Mouse (Mus musculus): Measurements from ENCODE around the gene Rab8b. TPM values are rescaled to one million over a fixed set of nuclear protein-coding genes. Genes with fewer than 3 reads are reported as not detected.
"Not testable (repeated sequence)": the region's sequence is repeated elsewhere in the genome, so short reads cannot be mapped to it uniquely, and the experiment has no call there.

Rab8b gene
- polyA plus RNA-seq, 1 experiment from 2014 or later = 38.2 TPM

GRCm38 (mm10) chr9:66805951-66806350 lies 113.5 kb downstream of the Rab8b start:
- Histone ChIP-seq H3K4me2 (replicated peaks) (peak overlapping the region; percentile 58), H3K27me3 (ENCODE audit: control insufficient read depth, insufficient read depth, low read length) (peaks cover 15% of the 10 kb centered on the region), H3K9ac (peak overlapping the region; percentile 50), H3K4me3 (replicated peaks; ENCODE audit: low read length) (peak overlapping the region; percentile 29)
- WGBS = 1% methylated on average over 29 of the region's 37 CpGs
- peak; percentile 29 for DNase-seq (ENCODE audit: low spot score)
- H3K9me3 ChIP-seq (ENCODE audit: control insufficient read depth, low read length); H3K27ac ChIP-seq; H3K4me1 ChIP-seq (replicated peaks; ENCODE audit: control insufficient read depth, insufficient read depth, low read length); ATAC-seq (ENCODE audit: low FRiP score); H3K36me3 ChIP-seq (replicated peaks; ENCODE audit: control insufficient read depth, insufficient read depth): not testable (repeated sequence)

GRCm38 (mm10) chr9:66801947-66802346 lies 117.5 kb downstream of the Rab8b start:
- no peaks in the 10 kb centered on the region for H3K9me3 ChIP-seq (ENCODE audit: control insufficient read depth, low read length)
- H3K27ac ChIP-seq = no peak overlapping the region
- ATAC-seq (ENCODE audit: low FRiP score) = no peak
- H3K9ac ChIP-seq = no peak overlapping the region
- no peaks in the 10 kb centered on the region for H3K4me1 ChIP-seq (replicated peaks; ENCODE audit: control insufficient read depth, insufficient read depth, low read length)
- H3K27me3 ChIP-seq (ENCODE audit: control insufficient read depth, insufficient read depth, low read length) = peaks cover 8% of the 10 kb centered on the region
- H3K36me3 ChIP-seq (replicated peaks; ENCODE audit: control insufficient read depth, insufficient read depth) = no peaks in the 10 kb centered on the region
- H3K4me3 ChIP-seq (replicated peaks; ENCODE audit: low read length) = no peak overlapping the region
- DNase-seq (ENCODE audit: low spot score) = no peak
- 53% methylated on average over 12 of the region's 12 CpGs for WGBS
- H3K4me2 ChIP-seq (replicated peaks) = no peak overlapping the region

- Histone ChIP-seq H3K9ac (peak within 1 kb of the TSS; percentile 91), H3K4me3 (replicated peaks; ENCODE audit: low read length) (peak within 1 kb of the TSS; percentile 81), H3K9me3 (ENCODE audit: control insufficient read depth, low read length) (no peaks in the 10 kb centered on the region), H3K36me3 (replicated peaks; ENCODE audit: control insufficient read depth, insufficient read depth) (no peaks in the 10 kb centered on the region), H3K4me2 (replicated peaks) (peak within 1 kb of the TSS; percentile 85), H3K4me1 (replicated peaks; ENCODE audit: control insufficient read depth, insufficient read depth, low read length) (peaks cover 13% of the 10 kb centered on the region; the same call in 1 of the 2 replicates), H3K27me3 (ENCODE audit: control insufficient read depth, insufficient read depth, low read length) (no peaks in the 10 kb centered on the region), H3K27ac (peak within 1 kb of the TSS; percentile 92; the same call in 1 of the 2 replicates)
- ATAC-seq (ENCODE audit: low FRiP score) (no peak), DNase-seq (ENCODE audit: low spot score) (no peak)
- WGBS = 77% methylated on average over 5 of the region's 5 CpGs
Measured at GRCm38 (mm10) chr9:66796739-66797138, 122.7 kb downstream of the Rab8b start, which contains the start of gene Gm10647. Gene Gm10647 (plus strand): TSS chr9:66797039.

- peaks cover 13% of the 10 kb centered on the region; the same call in 1 of the 2 replicates for H3K4me1 ChIP-seq (replicated peaks; ENCODE audit: control insufficient read depth, insufficient read depth, low read length)
- H3K27ac ChIP-seq = peak within 1 kb of the TSS; percentile 92
- H3K9ac ChIP-seq = peak within 1 kb of the TSS; percentile 91
- H3K4me2 ChIP-seq (replicated peaks) = peak within 1 kb of the TSS; percentile 85
- no peaks in the 10 kb centered on the region for H3K27me3 ChIP-seq (ENCODE audit: control insufficient read depth, insufficient read depth, low read length)
- WGBS = under 1% methylated on average over 42 of the region's 42 CpGs
- peak; percentile 91 for DNase-seq (ENCODE audit: low spot score)
- H3K4me3 ChIP-seq (replicated peaks; ENCODE audit: low read length) = peak within 1 kb of the TSS; percentile 81
- ATAC-seq (ENCODE audit: low FRiP score) = peak; percentile 98
- peaks cover 3% of the 10 kb centered on the region; the same call in 1 of the 2 replicates for H3K36me3 ChIP-seq (replicated peaks; ENCODE audit: control insufficient read depth, insufficient read depth)
- no peaks in the 10 kb centered on the region for H3K9me3 ChIP-seq (ENCODE audit: control insufficient read depth, low read length)
Measured at GRCm38 (mm10) chr9:66795464-66796324, 123.8 kb downstream of the Rab8b start, which contains the start of gene Aph1b. Gene Aph1b (minus strand): TSS chr9:66795490.

- H3K36me3 ChIP-seq (replicated peaks; ENCODE audit: control insufficient read depth, insufficient read depth) = peaks cover 12% of the 10 kb centered on the region
- WGBS = 2% methylated on average over 43 of the region's 43 CpGs
- DNase-seq (ENCODE audit: low spot score) (peak; percentile 64), ATAC-seq (ENCODE audit: low FRiP score) (peak; percentile 67)
- H3K27ac ChIP-seq = peak overlapping the region; percentile 92
- H3K4me2 ChIP-seq (replicated peaks) = peak overlapping the region; percentile 85
- peak overlapping the region; percentile 81 for H3K4me3 ChIP-seq (replicated peaks; ENCODE audit: low read length)
- H3K9me3 ChIP-seq (ENCODE audit: control insufficient read depth, low read length) = no peaks in the 10 kb centered on the region
- no peaks in the 10 kb centered on the region for H3K27me3 ChIP-seq (ENCODE audit: control insufficient read depth, insufficient read depth, low read length)
- H3K9ac ChIP-seq = peak overlapping the region; percentile 91
- peaks cover 13% of the 10 kb centered on the region; the same call in 1 of the 2 replicates for H3K4me1 ChIP-seq (replicated peaks; ENCODE audit: control insufficient read depth, insufficient read depth, low read length)
Measured at GRCm38 (mm10) chr9:66794629-66795463, 124.6 kb downstream of the Rab8b start.

Other genes with a start within 250 kb of the Rab8b start
- gene Car12, start 206.0 kb downstream of the Rab8b start, polyA plus RNA-seq (2014; fragmentation: Nextera tagmentation; extraction: Ambion mirVana) = 4.6 and 6.5 TPM in 2 replicates
- 27.6 and 28.5 TPM in 2 replicates for gene Aph1b, start 124.2 kb downstream of the Rab8b start, polyA plus RNA-seq (2014; fragmentation: Nextera tagmentation; extraction: Ambion mirVana)
- 0.33 and 0.46 TPM in 2 replicates for gene Gm10647, start 122.6 kb downstream of the Rab8b start, polyA plus RNA-seq (2014; fragmentation: Nextera tagmentation; extraction: Ambion mirVana)
- 4.5 and 6.4 TPM in 2 replicates for gene Aph1c, start 85.0 kb downstream of the Rab8b start, polyA plus RNA-seq (2014; fragmentation: Nextera tagmentation; extraction: Ambion mirVana)
- 215 and 261 TPM in 2 replicates for gene Rps27l, start 26.4 kb upstream of the Rab8b start, polyA plus RNA-seq (2014; fragmentation: Nextera tagmentation; extraction: Ambion mirVana)
- 15.4 and 17.8 TPM in 2 replicates for gene Lactb, start 55.8 kb upstream of the Rab8b start, polyA plus RNA-seq (2014; fragmentation: Nextera tagmentation; extraction: Ambion mirVana)
- 163 and 182 TPM in 2 replicates for gene Tpm1, start 129.7 kb upstream of the Rab8b start, polyA plus RNA-seq (2014; fragmentation: Nextera tagmentation; extraction: Ambion mirVana)